Mouse (Mus musculus) lung, postnatal 0 days (tissue): ENCODE measurements around the gene Coil.

Source experiments
- CTCF ChIP-seq: IDR thresholded peaks from 2 replicates; pipeline ENCODE4 v1.5.1; 2016; ENCODE audit warnings: antibody characterized with exemption, mild to moderate bottlenecking
- EP300 ChIP-seq: IDR thresholded peaks from 2 replicates; pipeline ENCODE4 v1.6.1; 2016; ENCODE audit warnings: antibody characterized with exemption, mild to moderate bottlenecking, control low read depth

DNA sequence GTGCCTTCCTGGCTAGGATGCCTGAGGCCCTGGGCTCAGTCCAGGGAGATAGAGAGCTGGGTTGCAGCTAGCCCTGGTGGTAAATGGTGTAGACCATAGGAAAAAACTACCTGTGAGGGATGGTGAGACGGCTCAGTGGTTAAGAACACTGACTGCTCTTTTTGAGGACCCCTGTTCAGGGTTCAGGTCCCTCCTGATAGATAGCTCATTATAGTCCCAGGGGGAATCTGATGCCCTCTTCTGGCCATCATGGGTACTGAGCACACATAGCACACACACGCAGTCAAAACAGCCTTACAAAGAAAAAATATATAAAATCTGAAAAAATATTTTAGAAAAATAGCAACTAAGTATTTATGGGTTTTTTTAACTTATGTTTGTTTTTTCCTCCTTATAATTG lies 6.3 kb downstream of the Coil start:
- TF ChIP-seq CTCF (peak; percentile 53), EP300 (no peak)
